Mouse (Mus musculus) liver, adult 10 weeks (tissue): ENCODE results near the gene Olfr1084. TPM values are rescaled to one million over a fixed set of nuclear protein-coding genes. Genes with fewer than 3 reads are reported as not detected.

ENCODE experiments used
- polyA plus RNA-seq: library from polyadenylated mRNA; stranded (reverse); fragments of 350-450 nt; fragmentation: Illumina TruSeq; extraction: RNeasy Lipid Tissue Mini Kit (QIAGEN cat#74804); gene quantifications from one replicate; pipeline ENCODE4 v1.2.3, GENCODE M21; 2014; ENCODE audit warnings: low read depth, low replicate concordance

The Olfr1084 gene
- polyA plus RNA-seq, result not detected

GRCm38 (mm10) chr2:86639625-86640024 is at the start of gene Olfr1084:
Gene Olfr1084 (minus strand): TSS chr2:86639725.

GRCm38 (mm10) chr2:86679992-86680391 is 40.5 kb upstream of the Olfr1084 start, which contains the start of gene Olfr1086:
Gene Olfr1086 (minus strand): TSS chr2:86680092.

GRCm38 (mm10) chr2:86661919-86662318 is 22.4 kb upstream of the Olfr1084 start, which contains the start of gene Olfr1085:
Gene Olfr1085 (minus strand): TSS chr2:86662019.

GRCm38 (mm10) chr2:86598866-86599265 is 40.7 kb downstream of the Olfr1084 start, which contains the start of gene Olfr1082:
Gene Olfr1082 (minus strand): TSS chr2:86598966.

Other genes starting within 250 kb of the Olfr1084 start
- gene Olfr1061, start 225.7 kb downstream of the Olfr1084 start, polyA plus RNA-seq, result not detected
- gene Olfr1062, start 213.0 kb downstream of the Olfr1084 start, polyA plus RNA-seq, result not detected
- not detected for gene Olfr1065, start 189.1 kb downstream of the Olfr1084 start, polyA plus RNA-seq
- gene Olfr1066, start 183.5 kb downstream of the Olfr1084 start, polyA plus RNA-seq, result not detected
- not detected for gene Olfr228, start 152.3 kb downstream of the Olfr1084 start, polyA plus RNA-seq
- not detected for gene Olfr1076, start 131.3 kb downstream of the Olfr1084 start, polyA plus RNA-seq
- gene Olfr1079, start 97.2 kb downstream of the Olfr1084 start, polyA plus RNA-seq, result not detected
- gene Olfr1080, start 81.5 kb downstream of the Olfr1084 start, polyA plus RNA-seq, result not detected
- gene Olfr1082, start 40.8 kb downstream of the Olfr1084 start, polyA plus RNA-seq, result not detected
- gene Olfr1085, start 22.3 kb upstream of the Olfr1084 start, polyA plus RNA-seq, result not detected
- gene Olfr1086, start 40.4 kb upstream of the Olfr1084 start, polyA plus RNA-seq, result not detected
- gene Olfr1087, start 58.7 kb upstream of the Olfr1084 start, polyA plus RNA-seq, result not detected
- gene Olfr1089, start 94.0 kb upstream of the Olfr1084 start, polyA plus RNA-seq, result not detected
- not detected for gene Olfr1090, start 119.3 kb upstream of the Olfr1084 start, polyA plus RNA-seq
- not detected for gene Olfr1093, start 142.8 kb upstream of the Olfr1084 start, polyA plus RNA-seq
- gene Olfr141, start 170.3 kb upstream of the Olfr1084 start, polyA plus RNA-seq, result not detected
- gene Olfr1094, start 184.9 kb upstream of the Olfr1084 start, polyA plus RNA-seq, result not detected
- not detected for gene Olfr1095, start 212.0 kb upstream of the Olfr1084 start, polyA plus RNA-seq
- not detected for gene Gm13723, start 235.1 kb upstream of the Olfr1084 start, polyA plus RNA-seq